Mouse (Mus musculus) limb, embryonic 12.5 days (tissue): ENCODE data around the gene Bdp1. TPM values are rescaled to one million over a fixed set of nuclear protein-coding genes. Genes with fewer than 3 reads are reported as not detected.
"Not testable (repeated sequence)": the region's sequence is repeated elsewhere in the genome, so short reads cannot be mapped to it uniquely, and the experiment has no call there.

ENCODE experiments used
- ATAC-seq: fragments of 200-750 bp; cut with Nextera tagmentation; 2 replicates; pipeline ENCODE4 v1.8.0; 2017; ENCODE audit warnings: low read depth, moderate TSS enrichment; ENCODE audit not compliant: insufficient number of reproducible peaks, insufficient read depth, low FRiP score, low TSS enrichment
- H3K27ac ChIP-seq: fragments of 300-500 bp; sonication (generic); 2 replicates; pipeline ENCODE4 v1.5.1; 2016; ENCODE audit warnings: mild to moderate bottlenecking, moderate library complexity
- H3K27me3 ChIP-seq: fragments of 300-500 bp; sonication (generic); 2 replicates; pipeline ENCODE4 v1.6.1; 2016; ENCODE audit warnings: mild to moderate bottlenecking, moderate library complexity
- H3K36me3 ChIP-seq: fragments of 300-500 bp; sonication (generic); 2 replicates; pipeline ENCODE4 v1.6.1; 2016; ENCODE audit warnings: mild to moderate bottlenecking, moderate library complexity
- H3K4me1 ChIP-seq: fragments of 300-500 bp; sonication (generic); replicated peaks from 2 replicates; pipeline ENCODE4 v1.6.1; 2016
- H3K4me2 ChIP-seq: fragments of 300-500 bp; sonication (generic); 2 replicates; pipeline ENCODE4 v1.6.1; 2016; ENCODE audit warnings: mild to moderate bottlenecking, moderate library complexity
- H3K4me3 ChIP-seq: fragments of 300-500 bp; sonication (generic); replicated peaks from 2 replicates; pipeline ENCODE4 v1.5.1; 2016; ENCODE audit warnings: mild to moderate bottlenecking
- H3K9ac ChIP-seq: fragments of 300-500 bp; sonication (generic); replicated peaks from 2 replicates; pipeline ENCODE4 v1.6.1; 2016; ENCODE audit warnings: mild to moderate bottlenecking, moderate library complexity
- H3K9me3 ChIP-seq: fragments of 300-500 bp; sonication (generic); 2 replicates; pipeline ENCODE4 v1.6.1; 2016; ENCODE audit warnings: mild to moderate bottlenecking, moderate library complexity
- WGBS: fragments of 180-500 bp; shearing (Covaris S2); methylation state at CpG from one replicate; pipeline ENCODE4 v1.1.7; 2016; 5-methylcytosine and 5-hydroxymethylcytosine counted together
- polyA plus RNA-seq: library from polyadenylated mRNA; unstranded; fragments of >200 nt; fragmentation: Nextera tagmentation; extraction: Ambion mirVana; gene quantifications from 2 replicates; pipeline ENCODE4 v1.2.1, GENCODE M21; 2016

Gene Bdp1
- polyA plus RNA-seq, 1 experiment from 2014 or later = 40.2 TPM

- H3K27ac ChIP-seq = no peak overlapping the region
- H3K27me3 ChIP-seq = no peaks in the 10 kb centered on the region
- H3K4me2 ChIP-seq = no peak overlapping the region
- WGBS = 90% methylated on average over 8 of the region's 8 CpGs
- no peak for ATAC-seq
- no peak overlapping the region for H3K9ac ChIP-seq
- no peaks in the 10 kb centered on the region for H3K4me1 ChIP-seq
- no peaks in the 10 kb centered on the region for H3K9me3 ChIP-seq
- H3K4me3 ChIP-seq = no peak overlapping the region
- peaks cover 85% of the 10 kb centered on the region for H3K36me3 ChIP-seq
Measured at GRCm38 (mm10) chr13:100071473-100071872, 32.4 kb downstream of the Bdp1 start.

- Histone ChIP-seq H3K36me3 (peaks cover 81% of the 10 kb centered on the region), H3K4me2 (no peak overlapping the region), H3K9ac (no peak overlapping the region), H3K4me3 (no peak overlapping the region), H3K27me3 (no peaks in the 10 kb centered on the region), H3K9me3 (no peaks in the 10 kb centered on the region), H3K27ac (no peak overlapping the region), H3K4me1 (no peaks in the 10 kb centered on the region)
- no peak for ATAC-seq
- WGBS = 83% methylated on average over 6 of the region's 6 CpGs
Measured at GRCm38 (mm10) chr13:100067821-100068220, 36.0 kb downstream of the Bdp1 start.

GRCm38 (mm10) chr13:100063936-100064335, 39.9 kb downstream of the Bdp1 start:
- 97% methylated on average over 3 of the region's 3 CpGs for WGBS

GRCm38 (mm10) chr13:100057738-100058137, 46.1 kb downstream of the Bdp1 start:
- H3K9me3 ChIP-seq, H3K4me2 ChIP-seq, H3K27me3 ChIP-seq, H3K4me1 ChIP-seq, H3K27ac ChIP-seq, H3K4me3 ChIP-seq, H3K9ac ChIP-seq, ATAC-seq: not testable (repeated sequence)
- H3K36me3 ChIP-seq = peaks cover 88% of the 10 kb centered on the region
- 95% methylated on average over 8 of the region's 8 CpGs for WGBS

More at GRCm38 (mm10) chr13:100063936-100064335, 39.9 kb downstream of the Bdp1 start:
- no peak overlapping the region for H3K4me3 ChIP-seq
- no peak overlapping the region for H3K27ac ChIP-seq
- H3K9ac ChIP-seq = no peak overlapping the region
- H3K27me3 ChIP-seq = no peaks in the 10 kb centered on the region
- no peaks in the 10 kb centered on the region for H3K9me3 ChIP-seq
- no peaks in the 10 kb centered on the region for H3K4me1 ChIP-seq
- H3K4me2 ChIP-seq = no peak overlapping the region
- no peak for ATAC-seq
- peaks cover 80% of the 10 kb centered on the region for H3K36me3 ChIP-seq

- peaks cover 82% of the 10 kb centered on the region for H3K36me3 ChIP-seq
- 92% methylated on average over 6 of the region's 6 CpGs for WGBS
Measured at GRCm38 (mm10) chr13:100026013-100026412, 77.9 kb downstream of the Bdp1 start.

GRCm38 (mm10) chr13:100016891-100017290, 87.0 kb downstream of the Bdp1 start:
- Histone ChIP-seq H3K36me3 (peaks cover 16% of the 10 kb centered on the region), H3K4me1 (peaks cover 12% of the 10 kb centered on the region; the same call in 1 of the 2 replicates), H3K4me2 (no peak overlapping the region), H3K4me3 (no peak overlapping the region), H3K9me3 (no peaks in the 10 kb centered on the region), H3K27me3 (no peaks in the 10 kb centered on the region), H3K9ac (no peak overlapping the region), H3K27ac (no peak overlapping the region)
- ATAC-seq = no peak
- 90% methylated on average over 9 of the region's 9 CpGs for WGBS

More at GRCm38 (mm10) chr13:100026013-100026412, 77.9 kb downstream of the Bdp1 start:
- Histone ChIP-seq H3K4me3 (no peak overlapping the region), H3K4me2 (no peak overlapping the region), H3K4me1 (no peaks in the 10 kb centered on the region), H3K9me3 (no peaks in the 10 kb centered on the region), H3K27me3 (no peaks in the 10 kb centered on the region), H3K27ac (no peak overlapping the region), H3K9ac (no peak overlapping the region)
- no peak for ATAC-seq

- ATAC-seq = no peak
Measured at GRCm38 (mm10) chr13:100015937-100016336, 87.9 kb downstream of the Bdp1 start.

GRCm38 (mm10) chr13:100014906-100015895, 88.7 kb downstream of the Bdp1 start, which contains the start of gene Mccc2:
Gene Mccc2, minus strand, starts transcription at chr13:100015639.
- WGBS = 4% methylated on average over 45 of the region's 47 CpGs

More at GRCm38 (mm10) chr13:100015937-100016336, 87.9 kb downstream of the Bdp1 start:
- peaks cover 12% of the 10 kb centered on the region; the same call in 1 of the 2 replicates for H3K4me1 ChIP-seq
- peak overlapping the region; percentile 75 for H3K9ac ChIP-seq
- H3K9me3 ChIP-seq = no peaks in the 10 kb centered on the region
- H3K27me3 ChIP-seq = no peaks in the 10 kb centered on the region
- peak overlapping the region; percentile 72 for H3K4me3 ChIP-seq
- H3K4me2 ChIP-seq = peak overlapping the region; percentile 77
- WGBS = 15% methylated on average over 8 of the region's 8 CpGs
- peak overlapping the region; percentile 58; the same call in 1 of the 2 replicates for H3K27ac ChIP-seq
- H3K36me3 ChIP-seq = peaks cover 10% of the 10 kb centered on the region; the same call in 1 of the 2 replicates

GRCm38 (mm10) chr13:100005911-100006496, 97.9 kb downstream of the Bdp1 start:
- ATAC-seq = no peak
- Histone ChIP-seq H3K27me3 (no peaks in the 10 kb centered on the region), H3K27ac (no peak overlapping the region), H3K9ac (no peak overlapping the region), H3K36me3 (peaks cover 4% of the 10 kb centered on the region; the same call in 1 of the 2 replicates), H3K4me3 (no peak overlapping the region), H3K4me1 (0 out of 2 replicates have a peak, but pooled peaks cover 3% of the 10 kb centered on the region), H3K9me3 (no peaks in the 10 kb centered on the region), H3K4me2 (no peak overlapping the region)
- WGBS = 90% methylated on average over 12 of the region's 12 CpGs

More at GRCm38 (mm10) chr13:100014906-100015895, 88.7 kb downstream of the Bdp1 start, which contains the start of gene Mccc2:
- Histone ChIP-seq H3K9me3 (no peaks in the 10 kb centered on the region), H3K4me3 (peak within 1 kb of the TSS; percentile 72), H3K4me2 (peak within 1 kb of the TSS; percentile 77), H3K9ac (peak within 1 kb of the TSS; percentile 75), H3K27me3 (no peaks in the 10 kb centered on the region), H3K4me1 (peaks cover 12% of the 10 kb centered on the region; the same call in 1 of the 2 replicates), H3K27ac (peak within 1 kb of the TSS; percentile 72), H3K36me3 (peaks cover 6% of the 10 kb centered on the region; the same call in 1 of the 2 replicates)
- ATAC-seq = peak; percentile 100

GRCm38 (mm10) chr13:100001790-100002196, 102.1 kb downstream of the Bdp1 start:
- 38% methylated on average over 5 of the region's 5 CpGs for WGBS
- no peak overlapping the region for H3K4me2 ChIP-seq
- 0 out of 2 replicates have a peak, but pooled peaks cover 3% of the 10 kb centered on the region for H3K4me1 ChIP-seq
- no peaks in the 10 kb centered on the region for H3K27me3 ChIP-seq
- no peak overlapping the region for H3K4me3 ChIP-seq
- H3K9me3 ChIP-seq = no peaks in the 10 kb centered on the region
- H3K9ac ChIP-seq = no peak overlapping the region
- no peak overlapping the region for H3K27ac ChIP-seq
- H3K36me3 ChIP-seq = peaks cover 2% of the 10 kb centered on the region; the same call in 1 of the 2 replicates
- no peak for ATAC-seq

- WGBS = 83% methylated on average over 3 of the region's 3 CpGs
- Histone ChIP-seq H3K4me1 (0 out of 2 replicates have a peak, but pooled peaks cover 3% of the 10 kb centered on the region), H3K36me3 (peaks cover 4% of the 10 kb centered on the region; the same call in 1 of the 2 replicates), H3K9ac (no peak overlapping the region), H3K4me2 (no peak overlapping the region), H3K4me3 (no peak overlapping the region), H3K27ac (no peak overlapping the region), H3K9me3 (no peaks in the 10 kb centered on the region), H3K27me3 (no peaks in the 10 kb centered on the region)
- ATAC-seq = no peak
Measured at GRCm38 (mm10) chr13:99999078-99999477, 104.8 kb downstream of the Bdp1 start.
